Mouse (Mus musculus) thymus, adult 2 months (tissue): ENCODE results near the gene Depp1. TPM values are rescaled to one million over a fixed set of nuclear protein-coding genes. Genes with fewer than 3 reads are reported as not detected.

ENCODE experiments used
- DNase-seq: peaks from one replicate; pipeline ENCODE4 v3.0.0; 2021
- H3K27ac ChIP-seq: fragments of 200-500 bp; 2 replicates; pipeline ENCODE4 v1.5.1; 2012; ENCODE audit warnings: low read length, control low read depth; ENCODE audit not compliant: control insufficient read depth, insufficient read depth
- H3K27me3 ChIP-seq: fragments of 200-500 bp; 2 replicates; pipeline ENCODE4 v1.6.1; 2012; ENCODE audit warnings: mild to moderate bottlenecking, low read length, moderate library complexity, mixed read lengths; ENCODE audit not compliant: control insufficient read depth, insufficient read depth
- H3K36me3 ChIP-seq: fragments of 200-500 bp; 2 replicates; pipeline ENCODE4 v1.6.1; 2012; ENCODE audit warnings: mild to moderate bottlenecking, low read length, moderate library complexity; ENCODE audit not compliant: control insufficient read depth, insufficient read depth
- H3K4me1 ChIP-seq: fragments of 200-500 bp; replicated peaks from 2 replicates; pipeline ENCODE4 v1.6.1; 2012; ENCODE audit warnings: low read length; ENCODE audit not compliant: control insufficient read depth, insufficient read depth
- H3K4me3 ChIP-seq: fragments of 200-500 bp; 2 replicates; pipeline ENCODE4 v1.5.1; 2012; ENCODE audit warnings: mild to moderate bottlenecking, low read length, control low read depth, moderate library complexity; ENCODE audit not compliant: control insufficient read depth, insufficient read depth
- CTCF ChIP-seq: fragments of 200-500 bp; IDR thresholded peaks from 2 replicates; pipeline ENCODE4 v1.5.1; 2012; ENCODE audit warnings: mild to moderate bottlenecking, control low read depth, low read length, moderate library complexity, borderline replicate concordance; ENCODE audit not compliant: control insufficient read depth, poor library complexity, insufficient read depth; ENCODE audit errors: extremely low read depth
- POLR2A ChIP-seq: fragments of 200-500 bp; IDR thresholded peaks from 2 replicates; pipeline ENCODE4 v1.6.1; 2012; ENCODE audit warnings: mild to moderate bottlenecking, low read length, control low read depth, moderate library complexity; ENCODE audit not compliant: control insufficient read depth, poor library complexity, insufficient read depth; ENCODE audit errors: extremely low read depth
- WGBS: fragments of 180-500 bp; shearing (Covaris S2); methylation state at CpG from one replicate; pipeline ENCODE4 v1.1.7; 2018; 5-methylcytosine and 5-hydroxymethylcytosine counted together
- polyA plus RNA-seq: library from polyadenylated mRNA; depleted of rRNA; stranded (reverse); fragments of >200 nt; gene quantifications from 2 replicates; pipeline ENCODE4 v1.2.3, GENCODE M21; 2012

The Depp1 gene
- polyA plus RNA-seq, 1 experiment = 6.5 TPM

- Histone ChIP-seq H3K27ac (no peak overlapping the region), H3K4me1 (no peaks in the 10 kb centered on the region), H3K36me3 (no peaks in the 10 kb centered on the region), H3K4me3 (no peak overlapping the region), H3K27me3 (no peaks in the 10 kb centered on the region)
- TF ChIP-seq POLR2A (no peak), CTCF (no peak)
- 33% methylated on average over 9 of the region's 9 CpGs for WGBS
- DNase-seq = no peak
These were observed 13.7 kb upstream of the Depp1 start for GRCm38 (mm10) chr6:116636581-116637235.

- TF ChIP-seq CTCF (no peak), POLR2A (no peak)
- no peak for DNase-seq
- WGBS = 93% methylated on average over 5 of the region's 5 CpGs
- no peak overlapping the region for H3K27ac ChIP-seq
- H3K4me1 ChIP-seq = no peaks in the 10 kb centered on the region
- no peak overlapping the region for H3K4me3 ChIP-seq
- H3K27me3 ChIP-seq = no peaks in the 10 kb centered on the region
- no peaks in the 10 kb centered on the region for H3K36me3 ChIP-seq
These were observed 12.9 kb upstream of the Depp1 start for GRCm38 (mm10) chr6:116637496-116637895.

GRCm38 (mm10) chr6:116638871-116639270 lies 11.5 kb upstream of the Depp1 start:
- 97% methylated on average over 2 of the region's 2 CpGs for WGBS
- DNase-seq = no peak
- H3K27me3 ChIP-seq = no peaks in the 10 kb centered on the region
- no peaks in the 10 kb centered on the region for H3K36me3 ChIP-seq
- no peaks in the 10 kb centered on the region for H3K4me1 ChIP-seq
- H3K4me3 ChIP-seq = no peak overlapping the region
- TF ChIP-seq POLR2A = no peak
- no peak for TF ChIP-seq CTCF
- H3K27ac ChIP-seq = no peak overlapping the region

- Histone ChIP-seq H3K36me3 (no peaks in the 10 kb centered on the region), H3K4me3 (no peak overlapping the region), H3K27ac (no peak overlapping the region), H3K4me1 (no peaks in the 10 kb centered on the region), H3K27me3 (no peaks in the 10 kb centered on the region)
- TF ChIP-seq CTCF (no peak), POLR2A (no peak)
- no peak for DNase-seq
- WGBS = 96% methylated on average over 2 of the region's 2 CpGs
These were observed 10.7 kb upstream of the Depp1 start for GRCm38 (mm10) chr6:116639663-116640062.

GRCm38 (mm10) chr6:116642942-116643341 lies 7.5 kb upstream of the Depp1 start:
- DNase-seq = no peak
- Histone ChIP-seq H3K27me3 (no peaks in the 10 kb centered on the region), H3K36me3 (no peaks in the 10 kb centered on the region), H3K27ac (no peak overlapping the region), H3K4me3 (no peak overlapping the region), H3K4me1 (no peaks in the 10 kb centered on the region)
- TF ChIP-seq CTCF (no peak), POLR2A (no peak)
- WGBS = 97% methylated on average over 11 of the region's 11 CpGs

GRCm38 (mm10) chr6:116643881-116644280 lies 6.5 kb upstream of the Depp1 start:
- no peak overlapping the region for H3K4me3 ChIP-seq
- H3K27me3 ChIP-seq = no peaks in the 10 kb centered on the region
- no peaks in the 10 kb centered on the region for H3K36me3 ChIP-seq
- no peak for DNase-seq
- TF ChIP-seq CTCF (no peak), POLR2A (no peak)
- WGBS = 88% methylated on average over 4 of the region's 4 CpGs
- H3K4me1 ChIP-seq = no peaks in the 10 kb centered on the region
- no peak overlapping the region for H3K27ac ChIP-seq

GRCm38 (mm10) chr6:116644335-116644734 lies 6.1 kb upstream of the Depp1 start:
- no peaks in the 10 kb centered on the region for H3K4me1 ChIP-seq
- H3K4me3 ChIP-seq = no peak overlapping the region
- H3K36me3 ChIP-seq = no peaks in the 10 kb centered on the region
- TF ChIP-seq POLR2A (no peak), CTCF (no peak)
- no peaks in the 10 kb centered on the region for H3K27me3 ChIP-seq
- no peak overlapping the region for H3K27ac ChIP-seq
- WGBS = 66% methylated on average over 3 of the region's 3 CpGs
- no peak for DNase-seq
